Mouse (Mus musculus): ENCODE measurements at regions not wholly inside any gene's neighbourhood (a gene's known extent, or its start where the extent isn't known, plus 50 kb on each side); places are given as distances from the start of the nearest gene placed in this dataset.
"Not testable (repeated sequence)": the region's sequence is repeated elsewhere in the genome, so short reads cannot be mapped to it uniquely, and the experiment has no call there.

DNA sequence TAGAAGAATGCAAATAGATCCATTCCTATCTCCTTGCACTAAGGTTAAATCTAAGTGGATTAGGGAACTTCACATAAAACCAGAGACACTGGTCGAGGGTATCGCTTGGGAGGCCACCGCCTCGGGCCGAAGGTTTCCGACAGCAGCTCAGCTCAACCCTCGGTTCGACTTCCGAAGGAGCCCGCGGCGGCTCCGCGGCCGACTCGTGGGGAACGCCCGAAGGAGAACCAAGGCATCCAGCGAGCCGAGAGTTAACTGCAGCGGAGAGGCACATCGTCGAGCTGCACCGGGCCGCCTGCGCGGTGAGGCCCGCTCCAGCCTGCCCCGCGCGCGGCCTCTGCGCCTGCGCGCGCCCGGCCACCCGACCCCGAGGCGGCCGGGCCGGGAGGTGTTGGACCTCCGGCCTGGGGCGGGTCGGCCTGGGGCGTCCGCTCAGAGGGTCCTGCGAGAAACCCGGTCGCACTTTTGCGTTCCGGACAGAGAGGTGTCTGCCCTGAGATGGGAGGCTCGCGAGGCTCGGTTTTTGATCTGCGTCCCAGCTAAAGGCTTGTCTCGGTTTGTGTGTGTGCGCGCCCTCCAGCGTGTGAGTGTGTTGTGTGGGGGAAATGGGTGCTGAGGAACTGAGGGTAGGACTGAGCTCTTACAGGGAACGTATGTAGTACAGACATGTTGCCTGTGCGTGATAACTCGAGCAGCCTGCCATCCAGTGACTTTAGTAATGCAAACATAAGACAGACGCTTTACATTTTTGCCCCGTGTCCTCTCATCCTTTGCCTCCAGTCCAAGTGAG lies 50.9 kb upstream of the Vmn2r9 start:
- WGBS: 1% methylated on average over 40 of the region's 65 CpGs
- not testable (repeated sequence) for H3K36me3 ChIP-seq; H3K27ac ChIP-seq (ENCODE audit: poor library complexity, severe bottlenecking); H3K27me3 ChIP-seq (replicated peaks); H3K9ac ChIP-seq; H3K4me1 ChIP-seq (replicated peaks); H3K9me3 ChIP-seq (replicated peaks)
- Histone ChIP-seq H3K4me3 (peak overlapping the region; percentile 35), H3K4me2 (peak overlapping the region; percentile 64)
- ATAC-seq (ENCODE audit: insufficient number of reproducible peaks, low FRiP score): peak; percentile 97
